Mouse (Mus musculus): ENCODE results near the gene Cdr2l.

- TF ChIP-seq EP300 (IDR thresholded peaks at IDR 0.05; ENCODE audit: low read length), result no peak
- no peak for TF ChIP-seq ZNF384 (IDR thresholded peaks at IDR 0.05; ENCODE audit: low read depth, low read length)
- no peak for TF ChIP-seq TBP (conservative IDR thresholded peaks at IDR 0.05; ENCODE audit: low read depth, low read length)
- TF ChIP-seq UBTF (IDR thresholded peaks at IDR 0.05; ENCODE audit: low read depth, low read length), result no peak
- no peak for TF ChIP-seq JUN (IDR thresholded peaks at IDR 0.05; ENCODE audit: insufficient read depth, low read depth, low read length)
- TF ChIP-seq CHD2 (IDR thresholded peaks at IDR 0.05; ENCODE audit: low read length), result no peak
- TF ChIP-seq JUND (conservative IDR thresholded peaks at IDR 0.05; ENCODE audit: low read depth, low read length), result no peak
- no peak for TF ChIP-seq POLR2AphosphoS2 (IDR thresholded peaks at IDR 0.05; ENCODE audit: low read depth, low read length)
- TF ChIP-seq POLR2A (IDR thresholded peaks at IDR 0.05; ENCODE audit: low read depth, low read length), result no peak
- no peak for TF ChIP-seq MXI1 (IDR thresholded peaks at IDR 0.05; ENCODE audit: low read depth, low read length)
- no peak for TF ChIP-seq GABPA (IDR thresholded peaks at IDR 0.05; ENCODE audit: insufficient replicate concordance, low read depth, low read length)
- TF ChIP-seq ELF1 (IDR thresholded peaks at IDR 0.05; ENCODE audit: low read depth, low read length), result no peak
- TF ChIP-seq CTCF (conservative IDR thresholded peaks at IDR 0.05 in 1 of 2, IDR thresholded peaks at IDR 0.05 in 1 of 2; ENCODE audit: low read depth in 2 of 2, low read length in 2 of 2), result no peak
Observed at GRCm38 (mm10) chr11:115400126-115400525, 18.4 kb downstream of the Cdr2l start.
